In the genomic region with DNA sequence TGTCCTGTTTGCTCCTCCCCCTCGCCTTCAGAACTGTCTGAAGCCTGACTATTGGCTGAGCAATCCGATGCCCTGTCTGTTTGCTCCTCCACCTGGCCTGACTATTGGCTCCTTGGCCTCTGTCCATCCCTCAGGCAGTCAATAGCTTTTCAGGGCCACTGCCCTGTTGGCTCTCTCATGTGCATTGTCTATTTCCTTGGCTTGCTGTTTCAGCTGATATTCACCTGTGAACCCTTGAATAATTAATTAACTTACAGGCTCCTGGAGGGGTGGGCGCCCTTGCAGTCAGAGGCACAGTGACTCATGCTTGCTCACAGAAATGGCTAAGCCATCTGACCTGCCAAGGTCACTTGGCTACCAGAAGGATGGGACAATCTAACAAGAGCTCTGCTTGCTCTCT, we compare ENCODE assay signal across 18 mouse cellular contexts. TPM values are rescaled to one million over a fixed set of nuclear protein-coding genes. Genes with fewer than 3 reads are reported as not detected.
DNase-seq lines count a peak whose midpoint lies in the region; ATAC-seq lines count a peak whose summit lies in the region.
"Had no signal": no experiment of that assay in that cellular context is flagged by ENCODE, and none has a peak within 500 bp of the region (broad histone marks: within the 10 kb centered on the region; RNA-seq: fewer than 3 reads in every experiment).

No protein-coding gene starts in this region.

- H3K9me3 ChIP-seq in kidney, embryonic 14.5 days (ENCODE audit: control insufficient read depth, low read length), result no peaks in the 10 kb centered on the region
- H3K9me3 ChIP-seq in forebrain, embryonic 14.5 days (replicated peaks; ENCODE audit: control insufficient read depth, low read length), result no peaks in the 10 kb centered on the region
- H3K9me3 ChIP-seq: embryonic facial prominence, embryonic 13.5 days; hindbrain, embryonic 10.5 days; limb, embryonic 13.5 days; stomach, embryonic 15.5 days had no signal

- peak; percentile 43; the same call in 1 of the 2 replicates for ATAC-seq in kidney, embryonic 14.5 days (ENCODE audit: low FRiP score, low TSS enrichment)
- ATAC-seq in forebrain, embryonic 14.5 days, result no peak

- H3K4me3 ChIP-seq in kidney, embryonic 14.5 days (ENCODE audit: low read length), result no peak overlapping the region
- no peak overlapping the region for H3K4me3 ChIP-seq in forebrain, embryonic 14.5 days (ENCODE audit: low read depth, low read length)
- H3K4me3 ChIP-seq: embryonic facial prominence, embryonic 13.5 days; hindbrain, embryonic 10.5 days; limb, embryonic 13.5 days; stomach, embryonic 15.5 days had no signal

- H3K4me1 ChIP-seq in kidney, embryonic 14.5 days (ENCODE audit: control insufficient read depth, insufficient read depth, low read length), result peaks cover 8% of the 10 kb centered on the region; the same call in 1 of the 2 replicates
- H3K4me1 ChIP-seq in forebrain, embryonic 14.5 days (ENCODE audit: control insufficient read depth, insufficient read depth, low read length), result no peaks in the 10 kb centered on the region
- H3K4me1 ChIP-seq: embryonic facial prominence, embryonic 13.5 days; stomach, embryonic 15.5 days had no signal

- H3K4me2 ChIP-seq in kidney, embryonic 14.5 days (replicated peaks; ENCODE audit: low read depth, low read length), result no peak overlapping the region
- no peak overlapping the region for H3K4me2 ChIP-seq in forebrain, embryonic 14.5 days (ENCODE audit: low read length)
- H3K4me2 ChIP-seq: embryonic facial prominence, embryonic 13.5 days; limb, embryonic 13.5 days; stomach, embryonic 15.5 days had no signal

- no peaks in the 10 kb centered on the region for H3K27me3 ChIP-seq in kidney, embryonic 14.5 days (ENCODE audit: control insufficient read depth, insufficient read depth, low read length)
- no peaks in the 10 kb centered on the region for H3K27me3 ChIP-seq in forebrain, embryonic 14.5 days (replicated peaks; ENCODE audit: control insufficient read depth, insufficient read depth, low read length)
- H3K27me3 ChIP-seq: embryonic facial prominence, embryonic 13.5 days; limb, embryonic 13.5 days; stomach, embryonic 15.5 days had no signal

- H3K36me3 ChIP-seq in kidney, embryonic 14.5 days (ENCODE audit: control insufficient read depth, insufficient read depth, low read length), result no peaks in the 10 kb centered on the region
- no peaks in the 10 kb centered on the region for H3K36me3 ChIP-seq in forebrain, embryonic 14.5 days (ENCODE audit: control insufficient read depth, insufficient read depth, low read length)
- H3K36me3 ChIP-seq: embryonic facial prominence, embryonic 13.5 days; hindbrain, embryonic 10.5 days; limb, embryonic 13.5 days; stomach, embryonic 15.5 days had no signal

- DNase-seq in adrenal gland, adult 2 months, result peak; percentile 66
- DNase-seq in adrenal gland, postnatal 25 days, result no peak
- DNase-seq in kidney, adult 18-20 months, result no peak
- peak; percentile 47 to 50 for DNase-seq in adrenal gland, postnatal 36 days
- DNase-seq in kidney, postnatal 14 days, result peak; percentile 27
- DNase-seq in retina, postnatal 1 day, result no peak
- DNase-seq in forebrain, embryonic 14.5 days (ENCODE audit: low spot score), result no peak
- DNase-seq: cerebellum, adult 9-11 months; gastrocnemius, postnatal 10 days; layer of hippocampus, adult 9-11 months; lung, adult 18-20 months; right cerebral cortex, postnatal 14 days; thymus, adult 2 months had no signal

- no peak overlapping the region for H3K27ac ChIP-seq in kidney, embryonic 14.5 days (ENCODE audit: low read depth, low read length)
- no peak overlapping the region for H3K27ac ChIP-seq in forebrain, embryonic 14.5 days (ENCODE audit: low read depth, low read length)
- H3K27ac ChIP-seq: embryonic facial prominence, embryonic 13.5 days; hindbrain, embryonic 10.5 days; limb, embryonic 13.5 days; stomach, embryonic 15.5 days had no signal

- no peak overlapping the region for H3K9ac ChIP-seq in kidney, embryonic 14.5 days (ENCODE audit: low read depth, low read length)
- H3K9ac ChIP-seq in forebrain, embryonic 14.5 days (ENCODE audit: low read length), result no peak overlapping the region
- H3K9ac ChIP-seq: embryonic facial prominence, embryonic 13.5 days; limb, embryonic 13.5 days; stomach, embryonic 15.5 days had no signal

- 67% methylated on average over 3 of the region's 3 CpGs for WGBS in kidney, embryonic 14.5 days
- 52% methylated on average over 3 of the region's 3 CpGs for WGBS in forebrain, embryonic 14.5 days

RNA-seq across cellular contexts. Expression of gene Ntpcr, which starts 52.4 kb away (rescaled TPM):
- 10 to 100 TPM; 17.2 to 19.2 TPM for total RNA-seq in adrenal gland, adult 2 months (2021)
- polyA plus RNA-seq in adrenal gland, adult 2 months (2012; rRNA removed), result 30.4 and 31.5 TPM in 2 replicates
- total RNA-seq in adrenal gland, postnatal 25 days (2021), result 16.1 and 25.7 TPM in 2 replicates
- 28.5 and 29.3 TPM in 2 replicates for polyA plus RNA-seq in kidney, embryonic 14.5 days (2014; fragmentation: Nextera tagmentation; extraction: Ambion mirVana)
- total RNA-seq in adrenal gland, postnatal 36 days (2021), result 10 to 100 TPM; 17.2 to 23.3 TPM
- polyA plus RNA-seq in forebrain, embryonic 14.5 days (2014; fragmentation: Nextera tagmentation; extraction: Ambion mirVana), result 32.8 and 35.4 TPM in 2 replicates

Comparison
In these comparisons a context has a peak if more than half of its experiments do, and no peak if none do; other contexts are left out.
1. DNase-seq: peak in adrenal gland, adult 2 months (single experiment), adrenal gland, postnatal 36 days (2 of 2) and kidney, postnatal 14 days (single experiment); none in adrenal gland, postnatal 25 days (single experiment), kidney, adult 18-20 months (single experiment), retina, postnatal 1 day (single experiment) and forebrain, embryonic 14.5 days (single experiment).